Mouse (Mus musculus): Measurements from ENCODE around the gene Mesp2.

- no peak for TF ChIP-seq CTCF (IDR thresholded peaks at IDR 0.05; ENCODE audit: insufficient read depth, low read length)
- no peak for TF ChIP-seq POLR2A (IDR thresholded peaks at IDR 0.05; ENCODE audit: borderline replicate concordance, extremely low read depth, low read depth, low read length)
Measured at GRCm38 (mm10) chr7:79762106-79762505, 48.4 kb upstream of the Mesp2 start.
